Mouse (Mus musculus): ENCODE measurements at regions not wholly inside any gene's neighbourhood (a gene's known extent, or its start where the extent isn't known, plus 50 kb on each side); places are given as distances from the start of the nearest gene placed in this dataset.

DNA sequence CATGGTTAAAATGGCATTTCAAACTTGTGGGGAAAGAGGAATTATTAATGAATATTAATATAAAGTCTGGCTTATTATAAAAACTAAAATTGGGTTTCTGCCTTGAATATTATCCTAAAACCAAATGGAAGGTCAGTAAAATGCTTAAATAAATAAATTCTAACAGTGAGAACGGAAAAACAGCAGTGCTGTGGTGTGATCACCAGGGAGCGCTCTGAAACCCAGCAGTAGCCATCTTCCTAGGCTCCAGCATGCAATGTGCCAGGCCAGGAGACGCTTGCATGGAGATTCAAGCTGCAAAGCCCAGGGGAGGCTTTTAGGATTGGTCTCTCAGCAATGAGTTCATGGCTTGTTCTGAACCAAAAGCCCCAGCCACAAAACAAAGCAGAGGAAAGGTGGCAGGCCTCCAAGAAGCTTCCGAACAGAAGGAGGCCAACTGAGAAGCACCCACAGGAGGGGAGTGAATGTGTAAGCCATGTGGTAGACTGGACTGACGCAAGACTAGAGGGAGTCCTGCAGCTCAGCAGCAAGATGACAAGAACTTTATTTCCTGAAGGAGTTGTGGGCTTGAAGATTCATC, 52.3 kb upstream of the Bace2 start:
- no peak for DNase-seq (ENCODE audit: low spot score)

Data from heart, adult 8-10 months (tissue).